Mouse (Mus musculus): ENCODE measurements around the gene Mb21d2.

DNA sequence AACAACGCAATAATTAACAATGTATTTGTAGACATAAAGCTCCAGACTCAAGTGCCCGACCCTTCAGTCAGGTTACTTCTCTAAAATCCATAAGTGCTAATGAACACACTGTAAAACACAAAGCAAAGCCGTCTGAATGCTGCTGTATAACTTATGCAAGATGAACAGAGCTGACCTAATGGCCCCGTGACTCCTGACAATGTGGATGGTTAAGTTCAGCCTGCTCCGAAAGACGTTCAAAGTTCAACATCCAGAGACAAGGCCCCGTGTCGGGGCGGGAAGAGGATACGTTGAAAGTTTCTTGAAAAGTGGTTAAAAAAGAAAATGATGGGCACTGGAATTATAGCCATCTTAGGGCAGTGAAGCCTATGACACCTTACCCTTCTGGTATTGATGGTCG is 83.3 kb downstream of the Mb21d2 start:
- no peak for TF ChIP-seq HCFC1 (IDR thresholded peaks at IDR 0.05; ENCODE audit: low read depth, low read length)
- TF ChIP-seq BHLHE40 (IDR thresholded peaks at IDR 0.05; ENCODE audit: low read depth, low read length), result no peak
- TF ChIP-seq E2F4 (IDR thresholded peaks at IDR 0.05; ENCODE audit: insufficient replicate concordance, low read depth, low read length), result no peak

Measured in CH12.LX (cell line).